Mouse (Mus musculus) midbrain, postnatal 0 days (tissue): ENCODE measurements around the gene Mtmr12. TPM values are rescaled to one million over a fixed set of nuclear protein-coding genes. Genes with fewer than 3 reads are reported as not detected.

Experiments used
- ATAC-seq: fragments of 200-750 bp; cut with Nextera tagmentation; 2 replicates; pipeline ENCODE4 v1.8.0; 2017; ENCODE audit warnings: moderate number of reproducible peaks, mild to moderate bottlenecking, moderate TSS enrichment, moderate library complexity; ENCODE audit not compliant: low FRiP score
- DNase-seq: peaks from one replicate; pipeline ENCODE4 v3.0.0-alpha.2; 2015; ENCODE audit warnings: low spot score
- H3K27ac ChIP-seq: fragments of 300-500 bp; sonication (generic); 2 replicates; pipeline ENCODE4 v1.5.1; 2014; ENCODE audit warnings: low read depth, mild to moderate bottlenecking, low read length, mixed read lengths
- H3K27me3 ChIP-seq: fragments of 300-500 bp; sonication (generic); 2 replicates; pipeline ENCODE4 v1.6.1; 2014; ENCODE audit warnings: low read length, control low read depth, mixed read lengths; ENCODE audit not compliant: insufficient read depth
- H3K36me3 ChIP-seq: fragments of 300-500 bp; sonication (generic); 2 replicates; pipeline ENCODE4 v1.6.1; 2014; ENCODE audit warnings: low read length, control low read depth, mixed read lengths; ENCODE audit not compliant: insufficient read depth
- H3K4me1 ChIP-seq: fragments of 300-500 bp; sonication (generic); 2 replicates; pipeline ENCODE4 v1.6.1; 2014; ENCODE audit warnings: mild to moderate bottlenecking, control low read depth, antibody characterized with exemption, low read length, mixed read lengths; ENCODE audit not compliant: insufficient read depth
- H3K4me2 ChIP-seq: fragments of 300-500 bp; sonication (generic); 2 replicates; pipeline ENCODE4 v1.6.1; 2014; ENCODE audit warnings: low read depth, mild to moderate bottlenecking, low read length, mixed read lengths; ENCODE audit not compliant: poor library complexity, severe bottlenecking
- H3K4me3 ChIP-seq: fragments of 300-500 bp; sonication (generic); 2 replicates; pipeline ENCODE4 v1.5.1; 2014; ENCODE audit warnings: low read depth, mild to moderate bottlenecking, low read length, moderate library complexity
- H3K9ac ChIP-seq: fragments of 300-500 bp; sonication (generic); replicated peaks from 2 replicates; pipeline ENCODE4 v1.6.1; 2014; ENCODE audit warnings: mild to moderate bottlenecking, low read length, moderate library complexity, mixed read lengths; ENCODE audit not compliant: poor library complexity, severe bottlenecking
- H3K9me3 ChIP-seq: fragments of 300-500 bp; sonication (generic); 2 replicates; pipeline ENCODE4 v1.6.1; 2016; ENCODE audit warnings: low read length, control low read depth
- CTCF ChIP-seq: IDR thresholded peaks from 2 replicates; pipeline ENCODE4 v1.5.1; 2016; ENCODE audit warnings: antibody characterized with exemption, mild to moderate bottlenecking
- WGBS: fragments of 180-500 bp; shearing (Covaris S2); extraction: QIAGEN DNeasy Blood & Tissue Kit; methylation state at CpG from one replicate; pipeline ENCODE4 v1.1.7; 2014; 5-methylcytosine and 5-hydroxymethylcytosine counted together
- microRNA counts: library from miRNA; unstranded; fragments of <30 nt; microRNA quantifications from one replicate; lab custom pipeline; 2015
- microRNA-seq: library from miRNA; unstranded; fragments of <30 nt; microRNA quantifications from one replicate; pipeline ENCODE4, GENCODE M21; 2016; ENCODE audit warnings: borderline number of aligned reads
- polyA plus RNA-seq: library from polyadenylated mRNA; unstranded; fragments of >200 nt; fragmentation: Nextera tagmentation; extraction: Ambion mirVana; gene quantifications from 2 replicates; pipeline ENCODE4 v1.2.1, GENCODE M21; 2015
- total RNA-seq: library from RNA; depleted of rRNA; stranded (reverse); fragments of >200 nt; gene quantifications from 2 replicates; pipeline ENCODE4 v1.2.3, GENCODE M21; 2014; rRNA removed

The Mtmr12 gene
- total and polyA plus RNA-seq, 2 experiments from 2014 or later = 4.8 to 10.4 TPM

DNA sequence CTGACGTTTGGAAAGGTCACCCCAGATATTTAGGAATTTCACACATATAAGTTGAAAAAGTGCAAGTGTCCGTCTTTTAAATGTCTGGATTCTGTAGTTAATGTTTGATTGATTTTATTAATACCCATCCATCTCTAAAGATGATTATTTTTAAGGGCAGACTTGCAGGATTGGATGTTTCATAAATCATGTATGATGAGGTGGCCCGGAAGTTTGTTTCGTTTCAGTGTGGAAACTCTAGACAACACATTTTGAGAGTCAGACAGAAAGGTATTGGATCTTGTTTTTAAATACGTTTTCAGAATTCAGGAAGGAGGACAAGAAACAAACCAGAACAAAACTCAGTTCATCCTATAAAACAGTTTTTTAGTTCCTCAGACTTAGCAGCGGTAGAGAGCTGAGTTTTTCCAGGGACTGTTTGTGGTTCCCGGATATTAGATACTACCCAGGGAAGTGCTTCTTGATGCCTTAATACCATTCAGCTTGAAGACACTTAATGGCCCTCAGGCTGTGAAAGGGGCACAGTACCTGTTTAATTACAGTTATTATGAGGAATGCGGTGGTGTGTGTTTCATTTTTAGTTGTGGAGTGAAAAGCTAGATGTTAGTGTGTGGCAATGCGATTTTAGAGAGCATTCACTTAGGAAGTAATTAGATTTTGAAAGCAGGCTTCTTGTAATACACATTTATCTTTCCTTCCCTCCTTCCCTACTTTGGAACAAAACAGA lies 118.0 kb downstream of the Mtmr12 start:
- Histone ChIP-seq H3K4me3 (peak overlapping the region; percentile 99), H3K27me3 (0 out of 2 replicates have a peak, but pooled peaks cover 4% of the 10 kb centered on the region), H3K4me2 (peak overlapping the region; percentile 87), H3K36me3 (no peaks in the 10 kb centered on the region), H3K27ac (no peak overlapping the region), H3K9ac (peak overlapping the region; percentile 96; the same call in 1 of the 2 replicates), H3K4me1 (peaks cover 11% of the 10 kb centered on the region), H3K9me3 (no peaks in the 10 kb centered on the region)
- DNase-seq (no peak), ATAC-seq (no peak)
- no peak for TF ChIP-seq CTCF
- WGBS = 19% methylated on average over 9 of the region's 9 CpGs

MicroRNA genes within 50 kb of the gene (microRNA counts, 519-probe panel; counts per million panel counts)
- microRNA mmu-miR-1898 (lab: Ali Mortazavi, UCI) = 528 counts per million, percentile 58 among the panel's probes with 10 or more counts

Small RNA genes within 50 kb of the gene (microRNA-seq; reads per million reads assigned to microRNA genes)
- not detected for gene Mir1898

Other genes with a start within 250 kb of the Mtmr12 start
- 133 and 184 TPM in 2 replicates for gene Sub1, start 208.0 kb upstream of the Mtmr12 start, total RNA-seq
- gene Sub1, start 208.0 kb upstream of the Mtmr12 start, polyA plus RNA-seq = 616 and 676 TPM in 2 replicates
- 245 and 300 TPM in 2 replicates for gene Zfr, start 87.2 kb upstream of the Mtmr12 start, total RNA-seq
- 198 and 212 TPM in 2 replicates for gene Zfr, start 87.2 kb upstream of the Mtmr12 start, polyA plus RNA-seq
- gene Golph3, start 116.4 kb downstream of the Mtmr12 start, total RNA-seq = 116 and 133 TPM in 2 replicates
- gene Golph3, start 116.4 kb downstream of the Mtmr12 start, polyA plus RNA-seq = 49.1 and 55.8 TPM in 2 replicates
- gene 1810049J17Rik, start 116.9 kb downstream of the Mtmr12 start, total RNA-seq = not detected in 2 replicates
- gene 1810049J17Rik, start 116.9 kb downstream of the Mtmr12 start, polyA plus RNA-seq = 0.96 and 1.9 TPM in 2 replicates